8 mouse cellular contexts compared by ENCODE assay signal in genomic region chr11:96976911-96977591, GRCm38 (mm10). TPM values are rescaled to one million over a fixed set of nuclear protein-coding genes. Genes with fewer than 3 reads are reported as not detected.
DNase-seq lines count a peak whose midpoint lies in the region; ATAC-seq and TF ChIP-seq lines count a peak whose summit lies in the region.

No protein-coding gene starts in this region.

- under 1% methylated on average over 48 of the region's 50 CpGs for WGBS in limb, embryonic 15.5 days
- WGBS in midbrain, embryonic 15.5 days: under 1% methylated on average over 50 of the region's 50 CpGs
- WGBS in stomach, postnatal 0 days: under 1% methylated on average over 35 of the region's 50 CpGs

- H3K27ac ChIP-seq in limb, embryonic 15.5 days: peak overlapping the region; percentile 94
- peak overlapping the region; percentile 98 for H3K27ac ChIP-seq in midbrain, embryonic 15.5 days
- H3K27ac ChIP-seq in stomach, postnatal 0 days (replicated peaks): peak overlapping the region; percentile 95

- peak; percentile 28; the same call in 1 of the 2 replicates for TF ChIP-seq CTCF in stomach, postnatal 0 days (IDR thresholded peaks at IDR 0.05; ENCODE audit: low read depth)

- peak; percentile 88 for DNase-seq in right cerebral cortex, adult 18-20 months
- no peak for DNase-seq in right cerebral cortex, postnatal 36 days (ENCODE audit: low spot score in 2 of 2)
- peak; percentile 79 to 84 for DNase-seq in gastrocnemius, adult 8-10 months (ENCODE audit: low spot score in 2 of 2)
- DNase-seq in induced T-regulatory cell, adult 2 months (ENCODE audit: low read depth): peak; percentile 93
- peak; percentile 91 for DNase-seq in stomach, postnatal 0 days (ENCODE audit: low spot score)

- H3K36me3 ChIP-seq in limb, embryonic 15.5 days: no peaks in the 10 kb centered on the region
- no peaks in the 10 kb centered on the region for H3K36me3 ChIP-seq in midbrain, embryonic 15.5 days (replicated peaks)
- no peaks in the 10 kb centered on the region for H3K36me3 ChIP-seq in stomach, postnatal 0 days (ENCODE audit: control insufficient read depth, insufficient read depth, low read length)

- no peaks in the 10 kb centered on the region for H3K9me3 ChIP-seq in limb, embryonic 15.5 days
- H3K9me3 ChIP-seq in midbrain, embryonic 15.5 days: no peaks in the 10 kb centered on the region
- no peaks in the 10 kb centered on the region for H3K9me3 ChIP-seq in stomach, postnatal 0 days (ENCODE audit: control insufficient read depth, low read length)

- H3K27me3 ChIP-seq in limb, embryonic 15.5 days: no peaks in the 10 kb centered on the region
- H3K27me3 ChIP-seq in midbrain, embryonic 15.5 days (replicated peaks): no peaks in the 10 kb centered on the region
- H3K27me3 ChIP-seq in stomach, postnatal 0 days (ENCODE audit: control insufficient read depth, insufficient read depth, low read length): no peaks in the 10 kb centered on the region

- peak overlapping the region; percentile 90 for H3K4me3 ChIP-seq in limb, embryonic 15.5 days
- H3K4me3 ChIP-seq in midbrain, embryonic 15.5 days: peak overlapping the region; percentile 91
- H3K4me3 ChIP-seq in stomach, postnatal 0 days (ENCODE audit: low read depth, low read length): peak overlapping the region; percentile 84

- peak; percentile 5; the same call in 1 of the 2 replicates for ATAC-seq in common myeloid progenitor, adult 5-6 weeks (replicated peaks; ENCODE audit: low read depth, poor library complexity, severe bottlenecking)
- peak; percentile 74 for ATAC-seq in limb, embryonic 15.5 days (ENCODE audit: insufficient number of reproducible peaks, low FRiP score, low TSS enrichment, low read depth)
- peak; percentile 76 for ATAC-seq in midbrain, embryonic 15.5 days (replicated peaks)
- peak; percentile 73 for ATAC-seq in stomach, postnatal 0 days (ENCODE audit: low FRiP score, low TSS enrichment)

- H3K4me2 ChIP-seq in limb, embryonic 15.5 days: peak overlapping the region; percentile 65
- H3K4me2 ChIP-seq in midbrain, embryonic 15.5 days: peak overlapping the region; percentile 67
- peak overlapping the region; percentile 68 for H3K4me2 ChIP-seq in stomach, postnatal 0 days (replicated peaks; ENCODE audit: low read depth)

- peak overlapping the region; percentile 91 for H3K9ac ChIP-seq in limb, embryonic 15.5 days
- H3K9ac ChIP-seq in midbrain, embryonic 15.5 days: peak overlapping the region; percentile 91
- H3K9ac ChIP-seq in stomach, postnatal 0 days (ENCODE audit: low read length): peak overlapping the region; percentile 97

- TF ChIP-seq EP300 in stomach, postnatal 0 days (optimal IDR thresholded peaks at IDR 0.05): no peak

- peaks cover 40% of the 10 kb centered on the region for H3K4me1 ChIP-seq in limb, embryonic 15.5 days
- H3K4me1 ChIP-seq in midbrain, embryonic 15.5 days: peaks cover 41% of the 10 kb centered on the region
- peaks cover 10% of the 10 kb centered on the region for H3K4me1 ChIP-seq in stomach, postnatal 0 days (replicated peaks; ENCODE audit: control insufficient read depth, insufficient read depth)

RNA-seq across cellular contexts. Expression of gene Sp2, which starts 5.7 kb away (rescaled TPM):
- 3.2 and 3.6 TPM in 2 replicates for total RNA-seq in common myeloid progenitor, adult 5-6 weeks (2017)
- total RNA-seq in gastrocnemius, adult 8-10 months (2022): 10 to 100 TPM in 2 of 4 experiments, 1 to 10 TPM in 2; 8.6 to 12.5 (median 10.4) TPM
- polyA plus RNA-seq in limb, embryonic 15.5 days (2015; fragmentation: Nextera tagmentation; extraction: Ambion mirVana): 15.1 and 16.8 TPM in 2 replicates
- 16.2 and 17.3 TPM in 2 replicates for polyA plus RNA-seq in midbrain, embryonic 15.5 days (2015; fragmentation: Nextera tagmentation; extraction: Ambion mirVana)
- polyA plus RNA-seq in stomach, postnatal 0 days (2015; fragmentation: Nextera tagmentation; extraction: Ambion mirVana): 5.8 and 7.1 TPM in 2 replicates

RNA-seq across cellular contexts. Expression of gene Pnpo, which starts 33.3 kb away (rescaled TPM):
- 24.8 and 31.9 TPM in 2 replicates for total RNA-seq in common myeloid progenitor, adult 5-6 weeks (2017)
- 1 to 10 TPM; 7.4 to 9.3 (median 8.0) TPM for total RNA-seq in gastrocnemius, adult 8-10 months (2022)
- polyA plus RNA-seq in limb, embryonic 15.5 days (2015; fragmentation: Nextera tagmentation; extraction: Ambion mirVana): 33.6 and 37.6 TPM in 2 replicates
- 28.7 and 29.7 TPM in 2 replicates for polyA plus RNA-seq in midbrain, embryonic 15.5 days (2015; fragmentation: Nextera tagmentation; extraction: Ambion mirVana)
- 56.7 and 57.1 TPM in 2 replicates for polyA plus RNA-seq in stomach, postnatal 0 days (2015; fragmentation: Nextera tagmentation; extraction: Ambion mirVana)

RNA-seq across cellular contexts. Expression of gene Sp6, which starts 36.1 kb away (rescaled TPM):
- 0.59 TPM in 1 of 2 replicates, not detected in the other for total RNA-seq in common myeloid progenitor, adult 5-6 weeks (2017)
- under 1 TPM in 2 of 4 experiments, not detected in 2; 0.07 to 0.13 TPM for total RNA-seq in gastrocnemius, adult 8-10 months (2022)
- polyA plus RNA-seq in limb, embryonic 15.5 days (2015; fragmentation: Nextera tagmentation; extraction: Ambion mirVana): 27.1 and 30.4 TPM in 2 replicates
- polyA plus RNA-seq in midbrain, embryonic 15.5 days (2015; fragmentation: Nextera tagmentation; extraction: Ambion mirVana): 0.37 TPM in 1 of 2 replicates, not detected in the other
- 21.2 and 22.0 TPM in 2 replicates for polyA plus RNA-seq in stomach, postnatal 0 days (2015; fragmentation: Nextera tagmentation; extraction: Ambion mirVana)

RNA-seq across cellular contexts. Expression of gene Prr15l, which starts 49.1 kb away (rescaled TPM):
- total RNA-seq in common myeloid progenitor, adult 5-6 weeks (2017): 0.58 TPM in 1 of 2 replicates, not detected in the other
- not detected for total RNA-seq in gastrocnemius, adult 8-10 months (2022)
- polyA plus RNA-seq in limb, embryonic 15.5 days (2015; fragmentation: Nextera tagmentation; extraction: Ambion mirVana): 3.4 and 3.6 TPM in 2 replicates
- polyA plus RNA-seq in midbrain, embryonic 15.5 days (2015; fragmentation: Nextera tagmentation; extraction: Ambion mirVana): 0.17 and 0.30 TPM in 2 replicates
- 112 and 116 TPM in 2 replicates for polyA plus RNA-seq in stomach, postnatal 0 days (2015; fragmentation: Nextera tagmentation; extraction: Ambion mirVana)

RNA-seq across cellular contexts. Expression of gene Scrn2, which starts 52.7 kb away (rescaled TPM):
- 18.4 and 21.5 TPM in 2 replicates for total RNA-seq in common myeloid progenitor, adult 5-6 weeks (2017)
- total RNA-seq in gastrocnemius, adult 8-10 months (2022): 10 to 100 TPM; 13.0 to 14.4 (median 13.6) TPM
- 22.7 and 23.8 TPM in 2 replicates for polyA plus RNA-seq in limb, embryonic 15.5 days (2015; fragmentation: Nextera tagmentation; extraction: Ambion mirVana)
- 15.0 and 16.4 TPM in 2 replicates for polyA plus RNA-seq in midbrain, embryonic 15.5 days (2015; fragmentation: Nextera tagmentation; extraction: Ambion mirVana)
- polyA plus RNA-seq in stomach, postnatal 0 days (2015; fragmentation: Nextera tagmentation; extraction: Ambion mirVana): 11.8 and 12.5 TPM in 2 replicates

Comparison
In these comparisons a context has a peak if more than half of its experiments do, and no peak if none do; other contexts are left out.
1. DNase-seq: peak in right cerebral cortex, adult 18-20 months (single experiment), gastrocnemius, adult 8-10 months (2 of 2), induced T-regulatory cell, adult 2 months (single experiment) and stomach, postnatal 0 days (single experiment); none in right cerebral cortex, postnatal 36 days (0 of 2).
2. ATAC-seq: peak in every context shown above with its lines; median percentile 76 in midbrain, embryonic 15.5 days; 74 in limb, embryonic 15.5 days; 73 in stomach, postnatal 0 days; 5 in common myeloid progenitor, adult 5-6 weeks.
3. RNA of gene Sp6, which starts 36.1 kb away (polyA plus RNA-seq): 27.1 to 30.4 TPM in limb, embryonic 15.5 days and 21.2 to 22.0 TPM in stomach, postnatal 0 days; 0.37 TPM in midbrain, embryonic 15.5 days; every median in the first group is over 10 times any median in the second.
4. Peak in every context shown above with its lines, with median percentiles within 50 percentile points of each other: H3K27ac ChIP-seq, H3K4me2 ChIP-seq, H3K4me3 ChIP-seq and H3K9ac ChIP-seq.